Mouse (Mus musculus) thymus, postnatal 4 days (tissue): ENCODE data around the gene A230072I06Rik.

ENCODE experiments used
- DNase-seq: peaks from one replicate; pipeline ENCODE4 v3.0.0; 2021

A230072I06Rik gene

GRCm38 (mm10) chr8:12324561-12324960 is 45.9 kb downstream of the A230072I06Rik start:
- no peak for DNase-seq

GRCm38 (mm10) chr8:12324991-12325601 is 46.5 kb downstream of the A230072I06Rik start:
- no peak for DNase-seq

DNA sequence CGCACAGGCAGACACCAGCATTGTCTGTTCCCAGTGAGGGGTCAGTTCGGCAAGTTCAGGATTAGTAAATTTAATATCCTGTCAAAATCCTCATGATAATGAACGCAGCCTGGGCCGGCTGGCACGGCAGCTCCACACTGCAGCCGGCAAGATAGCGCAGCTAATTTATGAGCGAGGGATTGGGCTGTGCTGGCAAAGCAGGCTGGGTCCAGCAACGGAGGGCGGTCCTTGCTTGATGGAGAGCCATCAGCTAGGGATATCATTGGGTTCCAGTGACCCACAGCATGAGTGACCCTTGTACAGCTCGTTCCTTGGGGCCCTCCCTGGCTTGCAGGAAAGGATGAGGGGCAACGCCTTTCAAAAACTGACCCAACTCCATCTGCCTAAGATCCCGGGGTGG is 48.6 kb downstream of the A230072I06Rik start:
- DNase-seq, result no peak

DNA sequence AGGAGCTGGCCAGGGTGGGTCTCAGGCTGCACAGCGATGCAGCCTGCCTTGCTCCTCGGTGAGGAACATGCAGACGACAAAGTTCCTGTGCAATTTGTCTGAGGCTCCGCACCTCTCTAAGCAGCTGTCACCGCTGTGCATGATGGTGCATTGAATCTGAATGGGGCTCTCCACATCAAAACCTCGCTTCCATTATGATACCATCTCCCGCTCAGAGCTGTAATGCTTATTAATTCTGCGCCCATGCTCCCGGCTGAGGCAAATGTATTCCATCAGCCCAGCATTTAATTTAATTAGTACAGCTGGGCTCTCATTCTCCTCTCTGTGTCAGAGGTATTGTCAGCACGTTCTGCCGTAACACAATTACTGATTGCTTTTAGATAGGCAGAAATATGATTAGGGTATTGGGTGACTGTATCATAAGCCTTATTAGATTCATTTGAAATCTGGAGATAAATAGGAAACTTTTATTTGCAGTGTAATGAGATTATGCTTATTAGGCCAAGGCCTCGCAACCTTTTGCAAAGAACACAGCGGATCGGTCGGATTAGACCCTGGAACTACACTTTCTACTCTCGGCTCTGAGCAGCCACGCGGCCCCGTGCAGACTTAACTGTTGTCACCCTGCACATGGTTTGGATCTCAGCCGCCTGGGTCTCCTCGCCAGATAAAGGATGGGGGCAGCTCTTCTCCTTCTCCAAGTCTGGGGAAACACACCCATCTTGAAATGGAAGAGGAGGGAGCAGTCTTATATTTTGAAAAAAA is 49.3 kb downstream of the A230072I06Rik start:
- no peak for DNase-seq

DNA sequence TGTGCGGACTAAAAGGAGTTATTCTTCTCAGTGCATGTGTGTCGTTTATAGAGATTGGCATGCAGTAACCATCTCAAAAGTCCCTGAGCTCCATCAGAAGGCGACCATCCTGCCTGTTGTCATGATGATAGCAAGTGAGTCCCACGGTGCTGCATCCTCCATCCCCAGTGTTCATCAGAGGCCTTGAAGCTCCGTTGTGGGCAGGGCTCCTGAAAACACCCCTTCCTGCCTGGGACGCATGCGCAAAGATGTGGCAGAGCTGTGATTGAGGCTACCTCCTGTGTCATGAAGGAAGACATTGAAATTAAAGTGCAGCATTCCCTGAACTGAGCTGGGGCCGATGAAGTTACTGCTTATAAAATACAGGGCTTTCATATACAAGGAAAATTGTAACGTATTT is 49.9 kb downstream of the A230072I06Rik start:
- no peak for DNase-seq

DNA sequence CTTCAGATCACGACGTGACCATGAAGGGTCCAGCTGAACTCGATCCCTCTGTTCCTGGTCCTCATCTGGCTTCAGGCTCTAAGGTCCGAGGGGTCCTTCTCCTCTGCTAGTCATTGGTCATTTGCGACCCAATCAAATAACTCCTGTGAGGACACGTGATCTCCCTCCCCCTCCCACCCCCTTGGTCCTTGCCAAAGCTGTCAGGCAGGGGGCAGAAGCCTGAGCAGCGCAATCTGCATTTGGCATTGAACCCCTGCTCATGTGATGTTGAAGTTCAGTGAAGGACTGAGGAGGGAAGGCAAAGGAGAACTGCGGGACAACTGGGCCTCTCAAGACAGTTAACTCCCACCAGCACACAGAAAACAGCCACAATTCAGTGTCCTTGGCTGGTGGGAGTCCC is 51.4 kb downstream of the A230072I06Rik start:
- no peak for DNase-seq
